Mouse (Mus musculus): Measurements from ENCODE around the gene Phf1. TPM values are rescaled to one million over a fixed set of nuclear protein-coding genes. Genes with fewer than 3 reads are reported as not detected.

The Phf1 gene
- total and polyA plus RNA-seq, 2 experiments from 2014 or later: 30.8 to 45.7 TPM

- Histone ChIP-seq H3K4me1 (ENCODE audit: insufficient read depth, low read length) (peaks cover 42% of the 10 kb centered on the region), H3K36me3 (ENCODE audit: insufficient read depth, low read length) (peaks cover 16% of the 10 kb centered on the region), H3K27me3 (ENCODE audit: insufficient read depth, low read length) (no peaks in the 10 kb centered on the region), H3K9me3 (ENCODE audit: low read length) (no peaks in the 10 kb centered on the region), H3K4me3 (ENCODE audit: low read length) (peak overlapping the region; percentile 35), H3K27ac (peak overlapping the region; percentile 71), H3K4me2 (ENCODE audit: low read depth, low read length) (peak overlapping the region; percentile 89), H3K9ac (replicated peaks; ENCODE audit: low read length) (peak overlapping the region; percentile 43)
- TF ChIP-seq CTCF (IDR thresholded peaks at IDR 0.05; ENCODE audit: low read depth): no peak
- peak; percentile 81 for ATAC-seq
- WGBS: 0% methylated on average over 9 of the region's 11 CpGs
- peak; percentile 94 for DNase-seq (ENCODE audit: low spot score)
Measured at GRCm38 (mm10) chr17:26951406-26951805, 18.6 kb downstream of the Phf1 start.

DNA sequence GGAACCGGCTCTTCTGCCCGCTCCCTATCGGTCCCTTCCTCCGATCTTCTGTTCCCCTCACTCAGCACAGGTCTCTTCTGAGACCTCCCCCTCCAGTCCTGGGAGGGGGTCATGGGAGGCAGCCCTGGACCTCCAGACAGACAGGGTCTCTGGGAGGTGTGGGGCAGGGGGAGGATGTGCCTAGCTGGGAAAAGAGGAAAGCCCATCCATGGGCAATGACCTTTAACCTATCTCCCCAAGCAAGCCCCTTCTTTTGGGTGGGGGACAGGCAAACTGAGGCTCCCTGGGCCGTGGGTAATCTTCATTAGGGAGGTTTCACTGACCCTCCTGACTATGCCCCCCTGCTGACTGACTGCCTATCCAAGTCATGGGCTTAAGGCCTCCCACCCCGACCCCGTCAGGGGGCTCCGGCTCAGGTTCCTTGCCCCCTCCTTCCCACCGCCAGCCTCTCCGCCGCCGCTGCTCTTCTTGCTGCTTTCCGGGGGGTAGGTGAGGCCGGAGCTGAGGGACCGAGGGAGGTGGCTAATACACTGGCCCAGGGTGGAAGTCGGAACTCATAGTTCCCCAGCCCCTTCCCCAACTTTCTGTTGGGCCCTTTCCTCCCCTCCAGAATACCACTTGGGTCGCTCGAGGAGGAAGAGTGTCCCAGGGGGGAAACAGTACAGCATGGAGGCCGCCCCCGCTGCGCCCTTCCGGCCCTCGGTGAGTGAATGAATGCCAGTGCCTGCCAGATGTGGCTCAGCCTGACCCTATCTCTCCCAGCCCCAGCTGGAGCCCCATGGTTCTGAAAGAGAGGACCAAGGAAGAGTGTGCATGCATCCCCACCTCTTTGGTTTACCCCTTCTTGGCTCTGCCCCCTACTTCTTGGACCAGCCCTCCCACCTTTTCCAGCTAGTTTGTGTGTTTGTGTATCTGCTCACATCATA lies 19.4 kb downstream of the Phf1 start:
- H3K27ac ChIP-seq: peak overlapping the region; percentile 46; the same call in 1 of the 2 replicates
- peaks cover 24% of the 10 kb centered on the region for H3K36me3 ChIP-seq (ENCODE audit: insufficient read depth, low read length)
- peak overlapping the region; percentile 35 for H3K4me3 ChIP-seq (ENCODE audit: low read length)
- H3K4me2 ChIP-seq (ENCODE audit: low read depth, low read length): peak overlapping the region; percentile 89
- DNase-seq (ENCODE audit: low spot score) (no peak), ATAC-seq (no peak)
- H3K4me1 ChIP-seq (ENCODE audit: insufficient read depth, low read length): peaks cover 35% of the 10 kb centered on the region
- WGBS: 8% methylated on average over 22 of the region's 23 CpGs
- no peaks in the 10 kb centered on the region for H3K27me3 ChIP-seq (ENCODE audit: insufficient read depth, low read length)
- H3K9ac ChIP-seq (replicated peaks; ENCODE audit: low read length): peak overlapping the region; percentile 43
- no peak for TF ChIP-seq CTCF (IDR thresholded peaks at IDR 0.05; ENCODE audit: low read depth)
- no peaks in the 10 kb centered on the region for H3K9me3 ChIP-seq (ENCODE audit: low read length)

DNA sequence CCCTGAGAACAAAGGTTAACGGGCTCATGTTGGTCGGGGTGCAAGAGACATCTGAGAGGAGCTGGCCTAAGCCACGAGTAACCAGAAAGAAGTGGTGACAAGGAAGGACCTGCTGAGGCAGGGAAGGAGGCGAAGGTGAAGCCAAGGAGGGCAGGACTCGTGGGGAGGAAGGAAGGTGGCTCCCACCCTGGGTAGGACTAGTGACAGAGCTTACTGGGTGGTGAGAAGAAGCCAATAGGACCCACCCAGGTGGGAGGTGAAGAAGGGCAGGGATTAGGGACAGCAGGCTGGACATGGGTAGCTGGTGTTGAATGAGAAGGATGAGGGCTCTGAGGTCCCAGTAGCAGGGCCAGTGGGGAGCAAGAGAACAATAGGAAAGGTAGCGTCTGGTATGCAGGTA lies 20.3 kb downstream of the Phf1 start:
- H3K9me3 ChIP-seq (ENCODE audit: low read length): no peaks in the 10 kb centered on the region
- 28% methylated on average over 6 of the region's 6 CpGs for WGBS
- no peak for TF ChIP-seq CTCF (IDR thresholded peaks at IDR 0.05; ENCODE audit: low read depth)
- DNase-seq (ENCODE audit: low spot score) (no peak), ATAC-seq (no peak)
- H3K27me3 ChIP-seq (ENCODE audit: insufficient read depth, low read length): no peaks in the 10 kb centered on the region
- 0 out of 2 replicates have a peak overlapping the region, but pooled peaks have one; percentile 43 for H3K9ac ChIP-seq (replicated peaks; ENCODE audit: low read length)
- H3K4me3 ChIP-seq (ENCODE audit: low read length): peak overlapping the region; percentile 2; the same call in 1 of the 2 replicates
- peaks cover 33% of the 10 kb centered on the region for H3K36me3 ChIP-seq (ENCODE audit: insufficient read depth, low read length)
- H3K27ac ChIP-seq: no peak overlapping the region
- H3K4me1 ChIP-seq (ENCODE audit: insufficient read depth, low read length): peaks cover 29% of the 10 kb centered on the region
- peak overlapping the region; percentile 89 for H3K4me2 ChIP-seq (ENCODE audit: low read depth, low read length)

GRCm38 (mm10) chr17:26953726-26954125 lies 20.9 kb downstream of the Phf1 start:
- 0 out of 2 replicates have a peak overlapping the region, but pooled peaks have one; percentile 2 for H3K4me3 ChIP-seq (ENCODE audit: low read length)
- DNase-seq (ENCODE audit: low spot score): no peak
- peaks cover 38% of the 10 kb centered on the region for H3K36me3 ChIP-seq (ENCODE audit: insufficient read depth, low read length)
- H3K27me3 ChIP-seq (ENCODE audit: insufficient read depth, low read length): no peaks in the 10 kb centered on the region
- H3K9ac ChIP-seq (replicated peaks; ENCODE audit: low read length): no peak overlapping the region
- 23% methylated on average over 12 of the region's 16 CpGs for WGBS
- peak overlapping the region; percentile 89; the same call in 1 of the 2 replicates for H3K4me2 ChIP-seq (ENCODE audit: low read depth, low read length)
- H3K4me1 ChIP-seq (ENCODE audit: insufficient read depth, low read length): peaks cover 29% of the 10 kb centered on the region
- no peaks in the 10 kb centered on the region for H3K9me3 ChIP-seq (ENCODE audit: low read length)
- H3K27ac ChIP-seq: no peak overlapping the region
- ATAC-seq: no peak
- TF ChIP-seq CTCF (IDR thresholded peaks at IDR 0.05; ENCODE audit: low read depth): no peak

GRCm38 (mm10) chr17:26956309-26956708 lies 23.5 kb downstream of the Phf1 start:
- no peak for DNase-seq (ENCODE audit: low spot score)

GRCm38 (mm10) chr17:26956895-26957294 lies 24.0 kb downstream of the Phf1 start:
- Histone ChIP-seq H3K27ac (no peak overlapping the region), H3K4me2 (ENCODE audit: low read depth, low read length) (no peak overlapping the region), H3K9me3 (ENCODE audit: low read length) (no peaks in the 10 kb centered on the region), H3K27me3 (ENCODE audit: insufficient read depth, low read length) (no peaks in the 10 kb centered on the region), H3K36me3 (ENCODE audit: insufficient read depth, low read length) (peaks cover 65% of the 10 kb centered on the region), H3K9ac (replicated peaks; ENCODE audit: low read length) (no peak overlapping the region), H3K4me1 (ENCODE audit: insufficient read depth, low read length) (peaks cover 10% of the 10 kb centered on the region), H3K4me3 (ENCODE audit: low read length) (no peak overlapping the region)
- no peak for TF ChIP-seq CTCF (IDR thresholded peaks at IDR 0.05; ENCODE audit: low read depth)
- 91% methylated on average over 18 of the region's 18 CpGs for WGBS
- ATAC-seq: no peak
- no peak for DNase-seq (ENCODE audit: low spot score)

More at GRCm38 (mm10) chr17:26956309-26956708, 23.5 kb downstream of the Phf1 start:
- H3K36me3 ChIP-seq (ENCODE audit: insufficient read depth, low read length): peaks cover 59% of the 10 kb centered on the region
- no peak for TF ChIP-seq CTCF (IDR thresholded peaks at IDR 0.05; ENCODE audit: low read depth)
- H3K27ac ChIP-seq: no peak overlapping the region
- no peaks in the 10 kb centered on the region for H3K9me3 ChIP-seq (ENCODE audit: low read length)
- 83% methylated on average over 5 of the region's 5 CpGs for WGBS
- peaks cover 12% of the 10 kb centered on the region for H3K4me1 ChIP-seq (ENCODE audit: insufficient read depth, low read length)
- H3K27me3 ChIP-seq (ENCODE audit: insufficient read depth, low read length): no peaks in the 10 kb centered on the region
- H3K9ac ChIP-seq (replicated peaks; ENCODE audit: low read length): no peak overlapping the region
- no peak overlapping the region for H3K4me2 ChIP-seq (ENCODE audit: low read depth, low read length)
- H3K4me3 ChIP-seq (ENCODE audit: low read length): no peak overlapping the region
- ATAC-seq: no peak

Measured in hindbrain, postnatal 0 days (tissue).